In genomic region chr2:33781655-33782400, GRCm38 (mm10) we compare ENCODE assay signal across 10 mouse cellular contexts.
DNase-seq lines count a peak whose midpoint lies in the region; ATAC-seq and TF ChIP-seq lines count a peak whose summit lies in the region.
"Had no signal": no experiment of that assay in that cellular context is flagged by ENCODE, and none has a peak within 500 bp of the region (broad histone marks: within the 10 kb centered on the region; RNA-seq: fewer than 3 reads in every experiment).

No protein-coding gene starts in this region.

- TF ChIP-seq EP300 in lung, postnatal 0 days (IDR thresholded peaks at IDR 0.05), result no peak

- peak overlapping the region; percentile 58 for H3K27ac ChIP-seq in forebrain, embryonic 10.5 days
- H3K27ac ChIP-seq in forebrain, postnatal 0 days (ENCODE audit: low read depth, low read length), result no peak overlapping the region
- peak overlapping the region; percentile 50 for H3K27ac ChIP-seq in forebrain, embryonic 12.5 days
- H3K27ac ChIP-seq in lung, postnatal 0 days (ENCODE audit: low read length), result no peak overlapping the region
- H3K27ac ChIP-seq: left cerebral cortex, adult 2 months had no signal

- no peak for ATAC-seq in forebrain, postnatal 0 days
- ATAC-seq in forebrain, embryonic 12.5 days (ENCODE audit: low FRiP score), result no peak
- peak; percentile 57; the same call in 1 of the 2 replicates for ATAC-seq in lung, postnatal 0 days
- ATAC-seq: Patski had no signal

- no peak for TF ChIP-seq CTCF in forebrain, postnatal 0 days (IDR thresholded peaks at IDR 0.05; ENCODE audit: low read depth)
- no peak for TF ChIP-seq CTCF in lung, postnatal 0 days (IDR thresholded peaks at IDR 0.05)

- peak; percentile 72 for DNase-seq in forebrain, embryonic 10.5 days (ENCODE audit: extremely low spot score, low spot score)
- no peak for DNase-seq in forebrain, postnatal 0 days
- peak; percentile 58 for DNase-seq in lung, postnatal 0 days (ENCODE audit: low spot score)
- DNase-seq in retina, embryonic 14.5 days (ENCODE audit: low spot score), result peak; percentile 68
- DNase-seq in ovary, adult 18-20 months (ENCODE audit: low spot score), result no peak
- DNase-seq in gastrocnemius, postnatal 10 days, result no peak
- DNase-seq in adrenal gland, postnatal 36 days, result no peak

- H3K4me3 ChIP-seq in forebrain, embryonic 10.5 days, result no peak overlapping the region
- no peak overlapping the region for H3K4me3 ChIP-seq in forebrain, postnatal 0 days (ENCODE audit: low read depth, low read length)
- no peak overlapping the region for H3K4me3 ChIP-seq in forebrain, embryonic 12.5 days (replicated peaks)
- no peak overlapping the region for H3K4me3 ChIP-seq in lung, postnatal 0 days (ENCODE audit: low read depth, low read length)
- H3K4me3 ChIP-seq: left cerebral cortex, adult 2 months had no signal

- peaks cover 33% of the 10 kb centered on the region for H3K9me3 ChIP-seq in forebrain, embryonic 10.5 days
- H3K9me3 ChIP-seq in forebrain, postnatal 0 days (ENCODE audit: low read length), result no peaks in the 10 kb centered on the region
- peaks cover 20% of the 10 kb centered on the region for H3K9me3 ChIP-seq in forebrain, embryonic 12.5 days
- H3K9me3 ChIP-seq in lung, postnatal 0 days (ENCODE audit: low read length), result 0 out of 2 replicates have a peak, but pooled peaks cover 6% of the 10 kb centered on the region

- H3K4me1 ChIP-seq in forebrain, embryonic 10.5 days, result peaks cover 50% of the 10 kb centered on the region
- H3K4me1 ChIP-seq in forebrain, postnatal 0 days (ENCODE audit: insufficient read depth), result peaks cover 18% of the 10 kb centered on the region
- H3K4me1 ChIP-seq in forebrain, embryonic 12.5 days, result peaks cover 44% of the 10 kb centered on the region
- no peaks in the 10 kb centered on the region for H3K4me1 ChIP-seq in lung, postnatal 0 days (ENCODE audit: insufficient read depth, low read depth, low read length)

- H3K4me2 ChIP-seq in forebrain, postnatal 0 days (ENCODE audit: low read depth), result no peak overlapping the region
- H3K4me2 ChIP-seq in forebrain, embryonic 12.5 days, result no peak overlapping the region
- no peak overlapping the region for H3K4me2 ChIP-seq in lung, postnatal 0 days (replicated peaks; ENCODE audit: low read depth, low read length)

- no peak overlapping the region for H3K9ac ChIP-seq in forebrain, postnatal 0 days
- H3K9ac ChIP-seq in forebrain, embryonic 12.5 days, result no peak overlapping the region
- H3K9ac ChIP-seq in lung, postnatal 0 days (replicated peaks; ENCODE audit: low read depth), result no peak overlapping the region

- H3K27me3 ChIP-seq in forebrain, embryonic 10.5 days (ENCODE audit: poor library complexity, severe bottlenecking), result peaks cover 12% of the 10 kb centered on the region; the same call in 1 of the 2 replicates
- H3K27me3 ChIP-seq in forebrain, postnatal 0 days (ENCODE audit: insufficient read depth, low read length), result no peaks in the 10 kb centered on the region
- peaks cover 9% of the 10 kb centered on the region; the same call in 1 of the 2 replicates for H3K27me3 ChIP-seq in forebrain, embryonic 12.5 days
- H3K27me3 ChIP-seq in lung, postnatal 0 days (replicated peaks; ENCODE audit: insufficient read depth, low read length), result no peaks in the 10 kb centered on the region
- H3K27me3 ChIP-seq: Patski had no signal

- 72% methylated on average over 11 of the region's 11 CpGs for WGBS in forebrain, embryonic 10.5 days
- 42% methylated on average over 11 of the region's 11 CpGs for WGBS in forebrain, postnatal 0 days
- WGBS in forebrain, embryonic 12.5 days, result 50% methylated on average over 11 of the region's 11 CpGs
- WGBS in lung, postnatal 0 days, result 38% methylated on average over 11 of the region's 11 CpGs

- peaks cover 38% of the 10 kb centered on the region for H3K36me3 ChIP-seq in forebrain, embryonic 10.5 days (replicated peaks)
- H3K36me3 ChIP-seq in forebrain, postnatal 0 days (ENCODE audit: insufficient read depth), result peaks cover 8% of the 10 kb centered on the region; the same call in 1 of the 2 replicates
- H3K36me3 ChIP-seq in forebrain, embryonic 12.5 days (replicated peaks), result peaks cover 34% of the 10 kb centered on the region
- H3K36me3 ChIP-seq in lung, postnatal 0 days (ENCODE audit: insufficient read depth, low read length), result 0 out of 2 replicates have a peak, but pooled peaks cover 8% of the 10 kb centered on the region

Comparison
In these comparisons a context has a peak if more than half of its experiments do, and no peak if none do; other contexts are left out.
1. DNase-seq: peak in forebrain, embryonic 10.5 days (single experiment), lung, postnatal 0 days (single experiment) and retina, embryonic 14.5 days (single experiment); none in forebrain, postnatal 0 days (single experiment), ovary, adult 18-20 months (single experiment), gastrocnemius, postnatal 10 days (single experiment) and adrenal gland, postnatal 36 days (0 of 2).
2. H3K27ac ChIP-seq: peak in forebrain, embryonic 10.5 days (single experiment) and forebrain, embryonic 12.5 days (single experiment); none in forebrain, postnatal 0 days (single experiment) and lung, postnatal 0 days (single experiment).